Mouse (Mus musculus) colon, adult 2 months (tissue): ENCODE measurements around the gene Mcur1. TPM values are rescaled to one million over a fixed set of nuclear protein-coding genes. Genes with fewer than 3 reads are reported as not detected.

ENCODE experiments used
- polyA plus RNA-seq: library from polyadenylated mRNA; depleted of rRNA; stranded (reverse); fragments of >200 nt; gene quantifications from 2 replicates; pipeline ENCODE4 v1.2.3, GENCODE M21; 2012; rRNA removed

Gene Mcur1
- 44.4 and 51.2 TPM in 2 replicates for polyA plus RNA-seq

GRCm38 (mm10) chr13:43559711-43560457 lies at the start of gene Mcur1:
TSS of gene Mcur1 (minus strand) at chr13:43560191.

Other genes with a start within 250 kb of the Mcur1 start
- 6.7 and 6.8 TPM in 2 replicates for gene Sirt5, start 194.7 kb downstream of the Mcur1 start, polyA plus RNA-seq
- gene Nol7, start 161.8 kb downstream of the Mcur1 start, polyA plus RNA-seq, result 58.7 and 67.8 TPM in 2 replicates
- 16.2 and 18.4 TPM in 2 replicates for gene Ranbp9, start 78.9 kb downstream of the Mcur1 start, polyA plus RNA-seq
- 0.05 TPM in 2 replicates for gene Rnf182, start 55.5 kb upstream of the Mcur1 start, polyA plus RNA-seq
- 7.6 and 7.8 TPM in 2 replicates for gene Cd83, start 224.6 kb upstream of the Mcur1 start, polyA plus RNA-seq